Mouse (Mus musculus) CH12.LX (cell line): ENCODE data around the gene Yy1. TPM values are rescaled to one million over a fixed set of nuclear protein-coding genes. Genes with fewer than 3 reads are reported as not detected.

Source experiments
- DNase-seq: peaks from one replicate; pipeline ENCODE4 v3.0.0-alpha.2; 2013; ENCODE audit errors: extremely low read depth
- H3K27ac ChIP-seq: 2 replicates; pipeline ENCODE4 v1.5.1; 2012; ENCODE audit warnings: low read depth, mild to moderate bottlenecking, control low read depth, moderate library complexity; ENCODE audit not compliant: insufficient read depth
- H3K27me3 ChIP-seq: replicated peaks from 2 replicates; pipeline ENCODE3; 2012; ENCODE audit warnings: inconsistent platforms
- H3K36me3 ChIP-seq, 2 experiments: replicated peaks in 1 of 2; 2 replicates each; pipeline versions ENCODE3 to v1.6.1; 2012; ENCODE audit warnings: inconsistent platforms in 1 of 2, low read length in 1 of 2, mild to moderate bottlenecking in 1 of 2, mixed read lengths in 1 of 2, moderate library complexity in 1 of 2; ENCODE audit not compliant: control insufficient read depth in 1 of 2, insufficient read depth in 1 of 2
- H3K4me1 ChIP-seq, 2 experiments: 2 replicates each; pipeline ENCODE4 v1.6.1; 2012; ENCODE audit warnings: inconsistent platforms in 1 of 2, moderate library complexity in 1 of 2; ENCODE audit not compliant: insufficient read depth in 2 of 2, control insufficient read depth in 1 of 2
- H3K4me2 ChIP-seq: 2 replicates; pipeline ENCODE4 v1.6.1; 2012; ENCODE audit warnings: low read depth, mild to moderate bottlenecking, control low read depth; ENCODE audit not compliant: poor library complexity, insufficient read depth, severe bottlenecking
- H3K4me3 ChIP-seq, 3 experiments: fragments of 150-350 bp in 1 of 3; sonication (generic) in 1 of 3; replicated peaks in 1 of 3; 2 replicates each; pipeline versions ENCODE3 to v1.5.1; 2011 to 2012; ENCODE audit warnings: low read depth in 2 of 3, low read length in 2 of 3, mild to moderate bottlenecking in 2 of 3, moderate library complexity in 2 of 3, control low read depth in 1 of 3, improper control_type of control experiment in 1 of 3, inconsistent platforms in 1 of 3, mixed read lengths in 1 of 3; ENCODE audit not compliant: poor library complexity in 1 of 3
- H3K79me2 ChIP-seq: replicated peaks from 2 replicates; pipeline ENCODE4 v1.6.1; 2012; ENCODE audit warnings: mild to moderate bottlenecking, moderate library complexity; ENCODE audit not compliant: control insufficient read depth, poor library complexity, insufficient read depth, severe bottlenecking; ENCODE audit errors: extremely low read depth
- H3K9ac ChIP-seq: 2 replicates; pipeline ENCODE4 v1.6.1; 2012; ENCODE audit warnings: low read depth, mild to moderate bottlenecking, control low read depth, moderate library complexity; ENCODE audit not compliant: insufficient read depth
- H3K9me3 ChIP-seq: replicated peaks from 2 replicates; pipeline ENCODE3; 2012; ENCODE audit warnings: low read length, inconsistent platforms, mixed read lengths
- CHD1 ChIP-seq: IDR thresholded peaks from 2 replicates; pipeline ENCODE4 v1.6.1; 2012; ENCODE audit warnings: low read depth, low read length, improper control_type of control experiment, inconsistent platforms
- CTCF ChIP-seq, 2 experiments: IDR thresholded peaks in 1 of 2; conservative IDR thresholded peaks in 1 of 2; 2 replicates each; pipeline ENCODE4 v1.5.1; 2011 to 2012; ENCODE audit warnings: low read depth in 2 of 2, low read length in 2 of 2, improper control_type of control experiment in 1 of 2, inconsistent platforms in 1 of 2, mild to moderate bottlenecking in 1 of 2, moderate library complexity in 1 of 2
- E2F4 ChIP-seq: IDR thresholded peaks from 2 replicates; pipeline ENCODE4 v1.6.1; 2011; ENCODE audit warnings: low read depth, low read length, improper control_type of control experiment; ENCODE audit not compliant: insufficient replicate concordance
- ELF1 ChIP-seq: IDR thresholded peaks from 2 replicates; pipeline ENCODE4 v1.6.1; 2014; ENCODE audit warnings: low read depth, mild to moderate bottlenecking, inconsistent platforms, low read length, improper control_type of control experiment
- EP300 ChIP-seq: IDR thresholded peaks from 2 replicates; pipeline ENCODE4 v1.6.1; 2011; ENCODE audit warnings: low read length, improper control_type of control experiment
- GABPA ChIP-seq: IDR thresholded peaks from 2 replicates; pipeline ENCODE4 v1.6.1; 2012; ENCODE audit warnings: low read depth, low read length, improper control_type of control experiment, inconsistent platforms; ENCODE audit not compliant: insufficient replicate concordance
- HCFC1 ChIP-seq: IDR thresholded peaks from 2 replicates; pipeline ENCODE4 v1.6.1; 2012; ENCODE audit warnings: low read depth, mild to moderate bottlenecking, inconsistent platforms, low read length, improper control_type of control experiment
- MAFK ChIP-seq: IDR thresholded peaks from 2 replicates; pipeline ENCODE4 v1.6.1; 2011; ENCODE audit warnings: low read length, improper control_type of control experiment; ENCODE audit not compliant: insufficient replicate concordance
- MEF2A ChIP-seq: IDR thresholded peaks from 2 replicates; pipeline ENCODE4 v1.6.1; 2014; ENCODE audit warnings: low read depth, mild to moderate bottlenecking, inconsistent platforms, low read length, improper control_type of control experiment, borderline replicate concordance
- MYC ChIP-seq: IDR thresholded peaks from 2 replicates; pipeline ENCODE4 v1.6.1; 2011; ENCODE audit warnings: low read depth, mild to moderate bottlenecking, improper control_type of control experiment, low read length
- NELFE ChIP-seq: IDR thresholded peaks from 2 replicates; pipeline ENCODE4 v1.6.1; 2011; ENCODE audit warnings: low read depth, low read length, improper control_type of control experiment
- POLR2A ChIP-seq: IDR thresholded peaks from 2 replicates; pipeline ENCODE4 v1.6.1; 2011; ENCODE audit warnings: low read depth, mild to moderate bottlenecking, improper control_type of control experiment, low read length
- RAD21 ChIP-seq: IDR thresholded peaks from 2 replicates; pipeline ENCODE4 v1.6.1; 2011; ENCODE audit warnings: low read depth, mild to moderate bottlenecking, low read length, improper control_type of control experiment, moderate library complexity
- SIN3A ChIP-seq: IDR thresholded peaks from 2 replicates; pipeline ENCODE4 v1.6.1; 2012; ENCODE audit warnings: low read length, improper control_type of control experiment, inconsistent platforms
- SMC3 ChIP-seq: IDR thresholded peaks from 2 replicates; pipeline ENCODE4 v1.6.1; 2011; ENCODE audit warnings: low read depth, low read length, improper control_type of control experiment
- USF2 ChIP-seq: conservative IDR thresholded peaks from 2 replicates; pipeline ENCODE4 v1.6.1; 2011; ENCODE audit warnings: low read depth, low read length, improper control_type of control experiment
- ZKSCAN1 ChIP-seq: IDR thresholded peaks from 2 replicates; pipeline ENCODE4 v1.6.1; 2012; ENCODE audit warnings: low read depth, inconsistent platforms, low read length, improper control_type of control experiment, borderline replicate concordance
- ZMIZ1 ChIP-seq: IDR thresholded peaks from 2 replicates; pipeline ENCODE4 v1.6.1; 2012; ENCODE audit warnings: low read depth, mild to moderate bottlenecking, inconsistent platforms, low read length, improper control_type of control experiment
- ZNF384 ChIP-seq: IDR thresholded peaks from 2 replicates; pipeline ENCODE4 v1.6.1; 2012; ENCODE audit warnings: low read depth, low read length, improper control_type of control experiment, inconsistent platforms
- dilution Hi-C: fragments of 300-500 bp; cut with MboI; formaldehyde crosslinking; loops from 2 replicates; pipeline ENCODE4 v1.14.3; 2020; ENCODE audit warnings: low sequenced_read_pairs; ENCODE audit not compliant: extremely low pct_unique_long_range_greater_than_20kb, extremely low pct_ligation_motif_present
- in situ Hi-C: fragments of 300-500 bp; cut with MboI; formaldehyde crosslinking; loops from 3 replicates; pipeline ENCODE4 v1.14.3; 2019; ENCODE audit warnings: low sequenced_read_pairs, low pct_ligation_motif_present, low pct_unique_long_range_greater_than_20kb, mixed read lengths
- polyA plus RNA-seq: library from polyadenylated mRNA; unstranded; fragments of >175 nt; gene quantifications from 2 replicates; pipeline ENCODE4 v1.2.1, GENCODE M21; 2012; ENCODE audit warnings: low read depth; ENCODE audit not compliant: insufficient read length
- total RNA-seq, 2 experiments: library from RNA; depleted of rRNA; stranded (reverse); fragments of 300-350 nt in 1 of 2; fragments of >200 nt in 1 of 2; gene quantifications; 2 replicates each; pipeline ENCODE4 v1.2.3; 2012 to 2014

Yy1 gene
- total and polyA plus RNA-seq, 3 experiments = 30.8 to 56.8 (median 51.7) TPM

GRCm38 (mm10) chr12:108760016-108760415 is 32.8 kb upstream of the Yy1 start:
- Histone ChIP-seq H3K4me2 (no peak overlapping the region), H3K4me1 (peaks cover 14 to 47% of the 10 kb centered on the region in 2 experiments)
- DNase-seq = no peak

GRCm38 (mm10) chr12:108760500-108761020 is 32.2 kb upstream of the Yy1 start:
- Histone ChIP-seq H3K36me3 (no peaks in the 10 kb centered on the region), H3K27ac (no peak overlapping the region), H3K27me3 (no peaks in the 10 kb centered on the region), H3K4me3 (no peak overlapping the region), H3K4me2 (no peak overlapping the region), H3K9ac (no peak overlapping the region), H3K9me3 (no peaks in the 10 kb centered on the region), H3K4me1 (peaks cover 14 to 47% of the 10 kb centered on the region in 2 experiments), H3K79me2 (no peaks in the 10 kb centered on the region)
- in situ Hi-C loops (loop anchor here (10.0 to 25.0 kb wide), 2 partner anchors 134 to 148 kb away; partner anchors contain the start of genes Wars and Wdr25), dilution Hi-C loops (no loop called here)
- peak; percentile 50 for DNase-seq
- peak; percentile 51 for TF ChIP-seq RAD21
- no peak for TF ChIP-seq USF2
- TF ChIP-seq SMC3 = peak; percentile 11; the same call in 1 of the 2 replicates
- peak in 1 of 2 experiments; percentile 58; a peak in 2 of 4 replicates for TF ChIP-seq CTCF (conservative IDR thresholded peaks at IDR 0.05 in 1 of 2, IDR thresholded peaks at IDR 0.05 in 1 of 2; ENCODE audit: low read depth in 2 of 2, low read length in 2 of 2)
- no peak for TF ChIP-seq ZKSCAN1
- TF ChIP-seq POLR2A = no peak
- TF ChIP-seq MEF2A = no peak
- TF ChIP-seq MYC = peak; percentile 46; the same call in 1 of the 2 replicates
- no peak for TF ChIP-seq E2F4
- TF ChIP-seq HCFC1 = no peak
- no peak for TF ChIP-seq SIN3A
- peak; percentile 24; the same call in 1 of the 2 replicates for TF ChIP-seq MAFK
- no peak for TF ChIP-seq ELF1

More at GRCm38 (mm10) chr12:108760016-108760415, 32.8 kb upstream of the Yy1 start:
- no peaks in the 10 kb centered on the region for H3K79me2 ChIP-seq
- H3K9me3 ChIP-seq = no peaks in the 10 kb centered on the region
- no peaks in the 10 kb centered on the region for H3K36me3 ChIP-seq
- no peak overlapping the region for H3K4me3 ChIP-seq
- no peaks in the 10 kb centered on the region for H3K27me3 ChIP-seq
- dilution Hi-C loops = no loop called here
- TF ChIP-seq EP300 (no peak), ZNF384 (no peak), MYC (no peak), SIN3A (no peak), GABPA (no peak), RAD21 (no peak), ELF1 (no peak), CTCF (conservative IDR thresholded peaks at IDR 0.05 in 1 of 2, IDR thresholded peaks at IDR 0.05 in 1 of 2; ENCODE audit: low read depth in 2 of 2, low read length in 2 of 2) (no peak), ZMIZ1 (no peak), NELFE (no peak), CHD1 (no peak)
- TF ChIP-seq, all 38 proteins: peak for 0
- no peak overlapping the region for H3K9ac ChIP-seq
- in situ Hi-C loops = loop anchor here (10.0 to 25.0 kb wide), 2 partner anchors 135 to 148 kb away; partner anchors contain the start of genes Wars and Wdr25
- no peak overlapping the region for H3K27ac ChIP-seq
